8 mouse cellular contexts compared by ENCODE assay signal in genomic region chr15:102100996-102101671, GRCm38 (mm10). TPM values are rescaled to one million over a fixed set of nuclear protein-coding genes. Genes with fewer than 3 reads are reported as not detected.
DNase-seq lines count a peak whose midpoint lies in the region; ATAC-seq lines count a peak whose summit lies in the region.

No protein-coding gene starts in this region.

- WGBS in kidney, embryonic 16.5 days, result 19% methylated on average over 10 of the region's 10 CpGs
- WGBS in midbrain, embryonic 12.5 days, result 27% methylated on average over 10 of the region's 10 CpGs

- H3K4me2 ChIP-seq in kidney, embryonic 16.5 days (replicated peaks; ENCODE audit: low read depth, low read length), result peak overlapping the region; percentile 91
- H3K4me2 ChIP-seq in midbrain, embryonic 12.5 days (replicated peaks), result peak overlapping the region; percentile 87

- H3K4me3 ChIP-seq in kidney, embryonic 16.5 days (ENCODE audit: low read length), result peak overlapping the region; percentile 62
- peak overlapping the region; percentile 54 for H3K4me3 ChIP-seq in midbrain, embryonic 12.5 days

- peak overlapping the region; percentile 99 for H3K27ac ChIP-seq in kidney, embryonic 16.5 days (ENCODE audit: low read length)
- H3K27ac ChIP-seq in midbrain, embryonic 12.5 days (replicated peaks), result peak overlapping the region; percentile 47; the same call in 1 of the 2 replicates

- peak overlapping the region; percentile 80 for H3K9ac ChIP-seq in kidney, embryonic 16.5 days (replicated peaks; ENCODE audit: low read length)
- H3K9ac ChIP-seq in midbrain, embryonic 12.5 days (replicated peaks), result peak overlapping the region; percentile 62; the same call in 1 of the 2 replicates

- H3K9me3 ChIP-seq in kidney, embryonic 16.5 days (ENCODE audit: low read length), result no peaks in the 10 kb centered on the region
- no peaks in the 10 kb centered on the region for H3K9me3 ChIP-seq in midbrain, embryonic 12.5 days

- H3K27me3 ChIP-seq in kidney, embryonic 16.5 days (ENCODE audit: insufficient read depth, low read length), result no peaks in the 10 kb centered on the region
- peaks cover 84% of the 10 kb centered on the region for H3K27me3 ChIP-seq in midbrain, embryonic 12.5 days

- ATAC-seq in kidney, embryonic 16.5 days (ENCODE audit: low FRiP score, low TSS enrichment), result 0 out of 2 replicates have a peak, but pooled peaks have one; percentile 24
- ATAC-seq in midbrain, embryonic 12.5 days (ENCODE audit: low FRiP score, low read depth), result 0 out of 2 replicates have a peak, but pooled peaks have one; percentile 5

- peak; percentile 53 for DNase-seq in gastrocnemius, adult 18-20 months (ENCODE audit: low spot score)
- no peak for DNase-seq in gastrocnemius, postnatal 4 days (ENCODE audit: low spot score in 2 of 2)
- peak; percentile 46 for DNase-seq in MN1 (ENCODE audit: low spot score)
- peak; percentile 12 to 18 for DNase-seq in gastrocnemius, adult 8-10 months (ENCODE audit: low spot score in 2 of 2)
- DNase-seq in thymus, postnatal 0 days (ENCODE audit: low spot score), result no peak
- DNase-seq in right cerebral cortex, postnatal 36 days (ENCODE audit: low spot score in 2 of 2), result no peak

- peaks cover 11% of the 10 kb centered on the region for H3K36me3 ChIP-seq in kidney, embryonic 16.5 days (ENCODE audit: insufficient read depth, low read length)
- peaks cover 18% of the 10 kb centered on the region for H3K36me3 ChIP-seq in midbrain, embryonic 12.5 days

- peaks cover 80% of the 10 kb centered on the region for H3K4me1 ChIP-seq in kidney, embryonic 16.5 days (ENCODE audit: insufficient read depth, low read length)
- H3K4me1 ChIP-seq in midbrain, embryonic 12.5 days, result peaks cover 63% of the 10 kb centered on the region

RNA-seq across cellular contexts. Expression of gene Tns2, which starts 0.9 kb away (rescaled TPM):
- total RNA-seq in gastrocnemius, adult 18-20 months (2021), result 10 to 100 TPM; 31.3 to 31.6 TPM
- total RNA-seq in gastrocnemius, postnatal 4 days (2021), result 10 to 100 TPM; 58.7 to 59.5 TPM
- 10 to 100 TPM; 17.3 to 37.7 (median 32.0) TPM for total RNA-seq in gastrocnemius, adult 8-10 months (2022)
- polyA plus RNA-seq in kidney, embryonic 16.5 days (2015; fragmentation: Nextera tagmentation; extraction: Ambion mirVana), result 51.2 and 56.3 TPM in 2 replicates
- polyA plus RNA-seq in midbrain, embryonic 12.5 days (2016; fragmentation: Nextera tagmentation; extraction: Ambion mirVana), result 13.3 and 14.1 TPM in 2 replicates
- 4.4 and 5.2 TPM in 2 replicates for polyA plus RNA-seq in thymus, postnatal 0 days (2015; fragmentation: Nextera tagmentation; extraction: Ambion mirVana)

RNA-seq across cellular contexts. Expression of gene Eif4b, which starts 27.6 kb away (rescaled TPM):
- total RNA-seq in gastrocnemius, adult 18-20 months (2021), result 100 to 1,000 TPM; 224 to 227 TPM
- 100 to 1,000 TPM; 182 to 199 TPM for total RNA-seq in gastrocnemius, postnatal 4 days (2021)
- total RNA-seq in gastrocnemius, adult 8-10 months (2022), result 100 to 1,000 TPM; 227 to 269 (median 241) TPM
- 137 and 140 TPM in 2 replicates for polyA plus RNA-seq in kidney, embryonic 16.5 days (2015; fragmentation: Nextera tagmentation; extraction: Ambion mirVana)
- 98.7 and 100 TPM in 2 replicates for polyA plus RNA-seq in midbrain, embryonic 12.5 days (2016; fragmentation: Nextera tagmentation; extraction: Ambion mirVana)
- polyA plus RNA-seq in thymus, postnatal 0 days (2015; fragmentation: Nextera tagmentation; extraction: Ambion mirVana), result 93.3 and 103 TPM in 2 replicates

RNA-seq across cellular contexts. Expression of gene Spryd3, which starts 34.9 kb away (rescaled TPM):
- 1 to 10 TPM; 4.9 to 7.7 TPM for total RNA-seq in gastrocnemius, adult 18-20 months (2021)
- 10 to 100 TPM; 21.1 to 26.7 TPM for total RNA-seq in gastrocnemius, postnatal 4 days (2021)
- 1 to 10 TPM; 6.8 to 8.7 (median 7.3) TPM for total RNA-seq in gastrocnemius, adult 8-10 months (2022)
- 19.0 and 22.4 TPM in 2 replicates for polyA plus RNA-seq in kidney, embryonic 16.5 days (2015; fragmentation: Nextera tagmentation; extraction: Ambion mirVana)
- polyA plus RNA-seq in midbrain, embryonic 12.5 days (2016; fragmentation: Nextera tagmentation; extraction: Ambion mirVana), result 19.3 and 20.2 TPM in 2 replicates
- 19.1 and 19.9 TPM in 2 replicates for polyA plus RNA-seq in thymus, postnatal 0 days (2015; fragmentation: Nextera tagmentation; extraction: Ambion mirVana)

RNA-seq across cellular contexts. Expression of gene Igfbp6, which starts 43.0 kb away (rescaled TPM):
- total RNA-seq in gastrocnemius, adult 18-20 months (2021), result 10 to 100 TPM; 32.2 to 50.3 TPM
- total RNA-seq in gastrocnemius, postnatal 4 days (2021), result 10 to 100 TPM; 80.3 to 91.9 TPM
- total RNA-seq in gastrocnemius, adult 8-10 months (2022), result 10 to 100 TPM; 14.2 to 49.0 (median 27.1) TPM
- 33.0 and 33.9 TPM in 2 replicates for polyA plus RNA-seq in kidney, embryonic 16.5 days (2015; fragmentation: Nextera tagmentation; extraction: Ambion mirVana)
- 0.32 and 0.42 TPM in 2 replicates for polyA plus RNA-seq in midbrain, embryonic 12.5 days (2016; fragmentation: Nextera tagmentation; extraction: Ambion mirVana)
- 6.8 and 7.5 TPM in 2 replicates for polyA plus RNA-seq in thymus, postnatal 0 days (2015; fragmentation: Nextera tagmentation; extraction: Ambion mirVana)

RNA-seq across cellular contexts. Expression of gene Soat2, which starts 49.2 kb away (rescaled TPM):
- under 1 TPM in 1 of 2 experiments, not detected in 1; 0.09 TPM for total RNA-seq in gastrocnemius, adult 18-20 months (2021)
- total RNA-seq in gastrocnemius, postnatal 4 days (2021), result under 1 TPM; 0.18 to 0.39 TPM
- under 1 TPM in 2 of 4 experiments, not detected in 2; 0.10 to 0.21 TPM for total RNA-seq in gastrocnemius, adult 8-10 months (2022)
- 0.40 and 0.41 TPM in 2 replicates for polyA plus RNA-seq in kidney, embryonic 16.5 days (2015; fragmentation: Nextera tagmentation; extraction: Ambion mirVana)
- polyA plus RNA-seq in midbrain, embryonic 12.5 days (2016; fragmentation: Nextera tagmentation; extraction: Ambion mirVana), result 0.10 and 0.14 TPM in 2 replicates
- 1.0 and 1.1 TPM in 2 replicates for polyA plus RNA-seq in thymus, postnatal 0 days (2015; fragmentation: Nextera tagmentation; extraction: Ambion mirVana)

Comparison
In these comparisons a context has a peak if more than half of its experiments do, and no peak if none do; other contexts are left out.
1. DNase-seq: peak in gastrocnemius, adult 18-20 months (single experiment), MN1 (single experiment) and gastrocnemius, adult 8-10 months (2 of 2); none in gastrocnemius, postnatal 4 days (0 of 2), thymus, postnatal 0 days (single experiment) and right cerebral cortex, postnatal 36 days (0 of 2).